Mouse (Mus musculus): Measurements from ENCODE around the gene Tbxa2r. TPM values are rescaled to one million over a fixed set of nuclear protein-coding genes. Genes with fewer than 3 reads are reported as not detected.

Tbxa2r gene
- polyA plus RNA-seq, 1 experiment from 2014 or later, result 3.7 TPM

DNA sequence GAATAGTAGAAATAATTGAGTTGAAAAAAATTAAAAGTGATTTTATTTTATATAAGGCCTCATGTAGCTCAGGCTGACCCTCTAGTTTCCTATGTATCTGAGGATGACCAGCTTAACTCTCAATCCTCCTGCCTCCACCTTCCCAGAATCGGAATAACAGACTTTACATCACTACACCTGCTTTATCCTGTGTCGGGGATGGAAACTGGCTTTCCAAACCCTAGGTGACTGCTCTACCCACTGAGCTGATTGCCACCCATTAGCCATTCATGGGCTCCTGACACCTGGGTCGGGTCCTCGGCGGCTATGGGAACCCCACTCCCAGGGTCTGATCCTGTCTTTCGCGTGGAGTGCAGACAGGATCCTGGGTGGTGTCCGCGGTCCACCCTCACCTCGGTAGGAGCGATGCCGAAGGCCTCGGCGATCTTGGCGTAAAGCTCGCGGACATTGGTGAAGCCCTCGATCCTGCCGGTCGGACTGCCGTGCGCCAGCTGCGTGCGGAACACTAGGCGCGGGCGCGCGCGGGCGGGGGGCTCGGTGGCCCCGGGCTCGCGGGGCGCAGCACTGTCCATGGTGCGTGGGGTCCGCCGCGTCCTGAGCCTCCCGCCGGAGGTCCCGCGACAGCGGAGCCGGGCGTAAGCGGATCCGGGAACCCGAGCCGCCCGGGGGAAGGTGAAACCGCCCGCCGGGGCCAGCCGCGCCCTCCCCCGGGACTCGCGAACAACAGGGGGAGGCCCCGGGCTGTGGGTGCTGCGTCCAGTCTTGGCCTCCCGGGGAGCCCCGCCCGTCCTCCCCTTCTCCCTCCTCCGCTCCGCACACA lies 14.4 kb downstream of the Tbxa2r start, which contains the start of gene Gipc3:
TSS of gene Gipc3 (minus strand) at position 581 of the 820 bp plus-strand sequence.
- Histone ChIP-seq H3K4me1 (ENCODE audit: control insufficient read depth, insufficient read depth, low read length) (0 out of 2 replicates have a peak, but pooled peaks cover 3% of the 10 kb centered on the region), H3K9ac (replicated peaks; ENCODE audit: low read length) (peak within 1 kb of the TSS; percentile 47), H3K27ac (replicated peaks; ENCODE audit: low read depth, low read length) (no peak within 1 kb of the TSS), H3K36me3 (ENCODE audit: control insufficient read depth, insufficient read depth, low read length) (no peaks in the 10 kb centered on the region), H3K4me2 (ENCODE audit: low read length) (peak within 1 kb of the TSS; percentile 60), H3K27me3 (ENCODE audit: control insufficient read depth, insufficient read depth, low read length) (peaks cover 46% of the 10 kb centered on the region), H3K4me3 (replicated peaks; ENCODE audit: low read depth, low read length) (peak within 1 kb of the TSS; percentile 35), H3K9me3 (ENCODE audit: control insufficient read depth, low read length) (no peaks in the 10 kb centered on the region)
- WGBS, result 4% methylated on average over 67 of the region's 67 CpGs
- DNase-seq (peak; percentile 45), ATAC-seq (ENCODE audit: low FRiP score, low TSS enrichment) (no peak)

DNA sequence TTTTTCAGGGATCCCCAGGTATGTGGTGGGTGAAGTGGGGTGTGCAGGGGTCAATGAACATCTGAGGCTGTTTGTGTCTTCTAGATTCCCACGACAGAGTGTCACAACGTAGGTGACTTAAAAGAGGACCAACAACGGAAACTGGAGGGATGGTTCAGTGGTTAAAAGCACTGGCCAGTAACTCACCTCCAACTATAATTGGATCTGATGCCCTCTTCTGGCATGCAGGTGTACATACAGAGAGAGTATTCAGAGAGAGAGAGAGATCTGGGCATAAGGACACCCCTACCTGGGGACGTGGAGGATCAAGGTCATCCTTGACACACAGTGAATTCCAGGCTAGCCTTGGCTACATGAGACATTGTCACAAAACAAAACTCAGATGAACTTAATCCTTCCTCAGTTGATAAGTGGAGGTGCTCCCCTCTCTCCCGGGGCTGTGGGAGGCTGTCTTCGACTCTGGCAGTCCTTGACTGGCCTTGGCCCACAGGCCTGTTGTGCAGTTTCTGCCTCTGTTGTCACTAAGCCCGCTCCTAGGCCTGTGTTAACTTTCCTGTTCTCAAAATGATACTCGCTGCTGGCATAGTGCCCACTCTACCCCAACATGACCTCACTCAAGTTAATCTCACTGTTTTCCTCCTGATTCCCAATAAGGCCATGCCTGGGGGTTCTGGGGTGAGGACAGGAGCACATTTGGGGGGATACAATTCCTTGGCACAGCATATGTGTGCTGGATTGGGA lies 16.1 kb downstream of the Tbxa2r start:
- Histone ChIP-seq H3K27ac (replicated peaks; ENCODE audit: low read depth, low read length) (no peak overlapping the region), H3K4me3 (replicated peaks; ENCODE audit: low read depth, low read length) (no peak overlapping the region), H3K36me3 (ENCODE audit: control insufficient read depth, insufficient read depth, low read length) (no peaks in the 10 kb centered on the region), H3K9ac (replicated peaks; ENCODE audit: low read length) (no peak overlapping the region), H3K4me1 (ENCODE audit: control insufficient read depth, insufficient read depth, low read length) (peaks cover 9% of the 10 kb centered on the region), H3K4me2 (ENCODE audit: low read length) (no peak overlapping the region), H3K9me3 (ENCODE audit: control insufficient read depth, low read length) (no peaks in the 10 kb centered on the region), H3K27me3 (ENCODE audit: control insufficient read depth, insufficient read depth, low read length) (peaks cover 46% of the 10 kb centered on the region)
- DNase-seq (no peak), ATAC-seq (ENCODE audit: low FRiP score, low TSS enrichment) (no peak)
- whole genome bisulfite sequencing, result 53% methylated on average over 8 of the region's 8 CpGs

DNA sequence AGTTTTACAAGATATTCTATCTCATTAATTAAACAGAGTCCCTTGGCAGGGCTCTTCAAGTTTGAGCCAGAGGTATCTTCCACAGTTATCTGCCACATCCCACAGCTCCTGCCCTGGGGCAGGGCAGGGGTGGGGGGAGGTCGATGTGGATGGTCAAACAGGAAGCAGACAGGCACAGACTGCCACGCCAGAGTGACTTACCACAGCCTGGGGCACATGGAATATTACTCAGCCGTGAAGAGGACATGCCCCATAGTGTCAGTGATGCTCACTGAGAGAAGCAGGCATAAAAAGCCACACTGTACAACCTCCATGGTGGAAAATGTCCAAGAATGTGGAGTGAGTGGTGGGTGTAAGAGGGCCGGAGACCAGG lies 16.6 kb downstream of the Tbxa2r start:
- Histone ChIP-seq H3K4me2 (ENCODE audit: low read length) (no peak overlapping the region), H3K27ac (replicated peaks; ENCODE audit: low read depth, low read length) (no peak overlapping the region), H3K9ac (replicated peaks; ENCODE audit: low read length) (no peak overlapping the region), H3K9me3 (ENCODE audit: control insufficient read depth, low read length) (no peaks in the 10 kb centered on the region), H3K27me3 (ENCODE audit: control insufficient read depth, insufficient read depth, low read length) (peaks cover 46% of the 10 kb centered on the region), H3K4me3 (replicated peaks; ENCODE audit: low read depth, low read length) (no peak overlapping the region), H3K4me1 (ENCODE audit: control insufficient read depth, insufficient read depth, low read length) (peaks cover 13% of the 10 kb centered on the region), H3K36me3 (ENCODE audit: control insufficient read depth, insufficient read depth, low read length) (no peaks in the 10 kb centered on the region)
- 81% methylated on average over 4 of the region's 4 CpGs for WGBS
- no peak for DNase-seq
- ATAC-seq (ENCODE audit: low FRiP score, low TSS enrichment), result no peak

DNA sequence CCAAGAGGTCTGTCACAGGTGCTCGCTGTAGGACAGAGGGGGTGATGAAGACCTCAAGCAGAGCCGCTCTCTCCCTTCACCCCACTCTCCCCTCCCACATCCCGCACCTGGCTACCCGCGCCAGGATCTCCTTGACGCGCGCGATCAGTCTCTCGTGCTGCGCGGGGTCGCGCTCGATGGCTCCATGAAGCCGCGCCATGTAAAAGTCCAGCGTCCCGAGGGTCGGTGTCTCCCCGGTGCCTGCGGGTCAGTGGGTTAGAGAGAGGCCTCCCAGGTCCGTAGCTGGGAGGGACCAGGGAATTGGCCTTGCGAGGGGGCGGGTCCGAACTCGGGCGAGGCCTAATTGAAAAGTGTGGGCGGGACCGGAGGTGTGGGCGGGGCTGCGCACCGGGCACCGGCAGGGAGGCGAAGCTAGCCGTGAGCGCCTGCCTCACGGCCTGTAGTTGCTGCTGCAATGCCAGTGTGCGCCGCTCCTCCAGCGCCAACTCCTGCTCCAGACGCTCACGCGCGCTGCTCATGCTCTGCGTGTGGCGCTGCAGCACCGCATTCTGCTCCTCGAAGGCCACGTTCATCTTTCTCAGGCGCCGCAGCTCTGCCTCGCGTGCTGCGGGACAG lies 18.0 kb downstream of the Tbxa2r start:
- H3K4me2 ChIP-seq (ENCODE audit: low read length), result peak overlapping the region; percentile 50
- peak overlapping the region; percentile 21 for H3K4me3 ChIP-seq (replicated peaks; ENCODE audit: low read depth, low read length)
- H3K36me3 ChIP-seq (ENCODE audit: control insufficient read depth, insufficient read depth, low read length), result no peaks in the 10 kb centered on the region
- peak overlapping the region; percentile 45; the same call in 1 of the 2 replicates for H3K9ac ChIP-seq (replicated peaks; ENCODE audit: low read length)
- WGBS, result 8% methylated on average over 55 of the region's 55 CpGs
- peaks cover 13% of the 10 kb centered on the region for H3K4me1 ChIP-seq (ENCODE audit: control insufficient read depth, insufficient read depth, low read length)
- H3K9me3 ChIP-seq (ENCODE audit: control insufficient read depth, low read length), result no peaks in the 10 kb centered on the region
- peaks cover 44% of the 10 kb centered on the region for H3K27me3 ChIP-seq (ENCODE audit: control insufficient read depth, insufficient read depth, low read length)
- no peak overlapping the region for H3K27ac ChIP-seq (replicated peaks; ENCODE audit: low read depth, low read length)
- no peak for ATAC-seq (ENCODE audit: low FRiP score, low TSS enrichment)
- DNase-seq, result peak; percentile 81

DNA sequence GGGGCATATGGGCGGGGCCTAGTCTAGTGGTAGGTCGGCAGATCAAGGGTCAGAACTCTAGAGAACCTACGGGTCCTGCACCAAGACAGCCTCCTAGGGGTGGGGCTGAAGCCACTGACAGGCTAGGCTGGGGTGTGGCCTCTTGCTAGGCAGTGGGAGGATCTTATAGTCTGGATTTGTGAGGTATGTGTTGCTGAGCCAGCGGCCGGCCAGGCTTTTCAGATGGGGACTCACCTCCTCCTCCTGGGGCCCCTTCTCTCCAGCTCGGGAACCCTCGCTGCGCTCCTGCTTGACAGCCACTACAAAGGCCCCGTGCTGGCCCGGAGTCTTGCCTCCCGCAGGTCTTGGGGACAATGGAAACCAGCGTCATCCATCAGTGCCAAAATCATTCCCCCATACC lies 20.6 kb downstream of the Tbxa2r start:
- Histone ChIP-seq H3K27ac (replicated peaks; ENCODE audit: low read depth, low read length) (no peak overlapping the region), H3K27me3 (ENCODE audit: control insufficient read depth, insufficient read depth, low read length) (peaks cover 19% of the 10 kb centered on the region), H3K9me3 (ENCODE audit: control insufficient read depth, low read length) (no peaks in the 10 kb centered on the region), H3K9ac (replicated peaks; ENCODE audit: low read length) (peak overlapping the region; percentile 62; the same call in 1 of the 2 replicates), H3K4me3 (replicated peaks; ENCODE audit: low read depth, low read length) (peak overlapping the region; percentile 60; the same call in 1 of the 2 replicates), H3K36me3 (ENCODE audit: control insufficient read depth, insufficient read depth, low read length) (no peaks in the 10 kb centered on the region), H3K4me1 (ENCODE audit: control insufficient read depth, insufficient read depth, low read length) (peaks cover 11% of the 10 kb centered on the region), H3K4me2 (ENCODE audit: low read length) (peak overlapping the region; percentile 92)
- DNase-seq (no peak), ATAC-seq (ENCODE audit: low FRiP score, low TSS enrichment) (no peak)
- WGBS, result 4% methylated on average over 12 of the region's 12 CpGs

DNA sequence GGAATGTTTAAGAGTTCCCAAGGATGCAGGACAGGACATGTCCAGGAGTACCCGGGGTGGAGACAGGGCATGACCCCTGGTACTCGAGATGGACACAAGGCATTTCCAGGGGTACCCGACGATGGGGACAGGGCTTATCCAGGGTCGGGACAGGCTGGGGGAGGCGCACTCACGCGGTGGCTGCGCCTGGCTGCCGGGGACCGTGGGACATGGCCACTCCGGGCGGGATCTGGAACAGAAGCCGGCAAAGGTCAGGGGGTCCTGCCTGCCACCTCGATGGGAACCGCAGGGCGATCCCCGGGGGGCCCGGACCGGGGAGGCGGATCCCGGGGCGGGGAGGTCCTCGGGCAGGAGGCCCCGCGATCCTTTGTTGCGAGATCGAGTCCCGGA lies 21.4 kb downstream of the Tbxa2r start:
- peak; percentile 16 for ATAC-seq (ENCODE audit: low FRiP score, low TSS enrichment)
- Histone ChIP-seq H3K27ac (replicated peaks; ENCODE audit: low read depth, low read length) (no peak overlapping the region), H3K9me3 (ENCODE audit: control insufficient read depth, low read length) (no peaks in the 10 kb centered on the region), H3K9ac (replicated peaks; ENCODE audit: low read length) (peak overlapping the region; percentile 62), H3K36me3 (ENCODE audit: control insufficient read depth, insufficient read depth, low read length) (no peaks in the 10 kb centered on the region), H3K4me3 (replicated peaks; ENCODE audit: low read depth, low read length) (peak overlapping the region; percentile 60), H3K27me3 (ENCODE audit: control insufficient read depth, insufficient read depth, low read length) (peaks cover 11% of the 10 kb centered on the region; the same call in 1 of the 2 replicates), H3K4me1 (ENCODE audit: control insufficient read depth, insufficient read depth, low read length) (peaks cover 11% of the 10 kb centered on the region), H3K4me2 (ENCODE audit: low read length) (peak overlapping the region; percentile 92)
- no peak for DNase-seq
- WGBS, result 0% methylated on average over 28 of the region's 29 CpGs

DNA sequence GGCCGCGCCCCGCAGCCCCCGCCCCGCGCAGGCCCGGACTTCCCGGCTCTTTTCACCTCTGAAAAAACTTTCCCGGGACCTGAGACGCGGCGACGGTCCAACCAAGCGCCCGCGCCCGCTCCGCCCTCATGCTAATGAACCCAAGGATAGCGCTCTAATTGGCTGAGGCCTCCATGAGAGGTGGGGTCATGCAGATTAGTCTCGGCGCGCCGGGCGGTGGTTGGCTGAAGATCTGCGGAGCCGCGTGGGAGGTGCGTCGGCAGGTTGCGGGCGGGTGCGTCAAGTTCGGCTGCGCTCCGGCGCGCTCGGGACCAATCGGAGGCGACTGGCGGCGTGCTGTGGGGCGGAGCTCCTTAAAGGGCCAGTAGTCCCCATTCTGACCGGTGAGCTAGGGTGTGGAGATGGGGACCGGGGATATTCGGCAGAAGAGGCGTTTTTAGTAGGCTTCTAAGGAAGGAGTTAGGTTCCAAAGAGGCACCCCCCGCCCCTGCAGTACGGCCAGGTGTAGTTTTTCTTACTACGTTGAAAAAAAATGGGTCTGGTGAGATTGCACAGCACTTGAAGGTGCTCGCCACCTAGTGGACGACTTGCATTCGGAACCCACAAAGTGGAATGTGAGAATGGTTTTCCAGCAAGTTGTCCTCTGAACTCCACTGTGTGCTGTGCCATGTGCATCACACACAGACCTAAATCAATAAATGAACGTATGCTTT lies 22.0 kb downstream of the Tbxa2r start, which contains the start of gene Hmg20b:
TSS of gene Hmg20b (minus strand) at position 130 of the 713 bp plus-strand sequence.
- WGBS, result under 1% methylated on average over 54 of the region's 54 CpGs

More for the DNA sequence above, 22.0 kb downstream of the Tbxa2r start, which contains the start of gene Hmg20b:
- no peaks in the 10 kb centered on the region for H3K9me3 ChIP-seq (ENCODE audit: control insufficient read depth, low read length)
- H3K9ac ChIP-seq (replicated peaks; ENCODE audit: low read length), result peak within 1 kb of the TSS; percentile 62
- peaks cover 6% of the 10 kb centered on the region; the same call in 1 of the 2 replicates for H3K27me3 ChIP-seq (ENCODE audit: control insufficient read depth, insufficient read depth, low read length)
- H3K4me3 ChIP-seq (replicated peaks; ENCODE audit: low read depth, low read length), result peak within 1 kb of the TSS; percentile 60
- H3K27ac ChIP-seq (replicated peaks; ENCODE audit: low read depth, low read length), result peak within 1 kb of the TSS; percentile 27; the same call in 1 of the 2 replicates
- peaks cover 11% of the 10 kb centered on the region for H3K4me1 ChIP-seq (ENCODE audit: control insufficient read depth, insufficient read depth, low read length)
- ATAC-seq (ENCODE audit: low FRiP score, low TSS enrichment) (peak; percentile 97), DNase-seq (peak; percentile 99)
- no peaks in the 10 kb centered on the region for H3K36me3 ChIP-seq (ENCODE audit: control insufficient read depth, insufficient read depth, low read length)
- peak within 1 kb of the TSS; percentile 92 for H3K4me2 ChIP-seq (ENCODE audit: low read length)

Measured in midbrain, embryonic 14.5 days (tissue).